Mouse (Mus musculus): ENCODE measurements at regions not wholly inside any gene's neighbourhood (a gene's known extent, or its start where the extent isn't known, plus 50 kb on each side); places are given as distances from the start of the nearest gene placed in this dataset.

- DNase-seq (ENCODE audit: low spot score in 2 of 2), result no peak
Observed at GRCm38 (mm10) chr3:50939602-50940001, 284.6 kb upstream of the Noct start.

DNA sequence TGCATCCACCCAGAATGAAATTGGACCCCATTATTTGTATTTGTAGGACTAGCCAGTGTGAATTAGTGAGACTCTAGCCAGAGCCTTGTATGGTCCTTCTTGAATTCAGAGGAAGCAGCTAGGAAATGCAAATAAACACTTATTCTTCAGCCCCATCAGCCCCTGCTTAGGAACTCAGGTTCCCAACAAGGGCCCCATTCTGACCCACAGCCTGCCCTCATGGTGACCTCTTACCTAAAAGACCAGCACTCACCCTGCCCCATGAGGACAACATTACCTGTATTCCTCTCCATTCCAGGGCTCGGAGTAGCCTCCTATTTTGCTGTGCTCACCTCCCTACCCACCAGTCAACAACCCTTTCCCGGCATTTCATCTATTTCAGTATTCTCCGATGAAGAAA, 283.6 kb upstream of the Noct start:
- DNase-seq (ENCODE audit: low spot score in 2 of 2), result no peak

- peak in 1 of 2 experiments; percentile 7 for DNase-seq (ENCODE audit: low spot score in 2 of 2)
Observed at GRCm38 (mm10) chr3:50953456-50953855, 270.8 kb upstream of the Noct start.

- no peak for DNase-seq (ENCODE audit: low spot score in 2 of 2)
Observed at GRCm38 (mm10) chr3:50970386-50970785, 253.9 kb upstream of the Noct start.

DNA sequence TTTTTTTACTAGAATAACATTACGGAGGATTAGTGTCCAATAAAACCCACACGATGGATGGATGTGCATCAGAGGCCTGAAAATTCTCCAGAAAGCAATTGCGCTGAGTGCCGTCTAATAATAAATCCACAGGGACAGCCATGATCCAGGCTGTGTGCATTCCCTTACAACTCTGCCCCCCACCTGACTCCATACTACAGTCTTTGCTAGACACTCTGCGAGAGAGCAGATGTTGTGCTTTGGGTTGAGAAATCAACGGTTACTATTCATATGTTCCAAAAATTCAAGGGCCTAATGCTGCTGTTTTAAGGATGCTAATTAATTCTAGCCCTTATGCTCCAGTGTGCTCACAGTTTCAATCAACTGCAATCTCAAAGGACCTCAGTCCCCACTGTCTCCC, 251.2 kb upstream of the Noct start:
- no peak for DNase-seq (ENCODE audit: low spot score in 2 of 2)

- no peak for DNase-seq (ENCODE audit: low spot score in 2 of 2)
Observed at GRCm38 (mm10) chr3:50976141-50976780, 248.0 kb upstream of the Noct start.

GRCm38 (mm10) chr3:50976818-50977217, 247.4 kb upstream of the Noct start:
- no peak for DNase-seq (ENCODE audit: low spot score in 2 of 2)

DNA sequence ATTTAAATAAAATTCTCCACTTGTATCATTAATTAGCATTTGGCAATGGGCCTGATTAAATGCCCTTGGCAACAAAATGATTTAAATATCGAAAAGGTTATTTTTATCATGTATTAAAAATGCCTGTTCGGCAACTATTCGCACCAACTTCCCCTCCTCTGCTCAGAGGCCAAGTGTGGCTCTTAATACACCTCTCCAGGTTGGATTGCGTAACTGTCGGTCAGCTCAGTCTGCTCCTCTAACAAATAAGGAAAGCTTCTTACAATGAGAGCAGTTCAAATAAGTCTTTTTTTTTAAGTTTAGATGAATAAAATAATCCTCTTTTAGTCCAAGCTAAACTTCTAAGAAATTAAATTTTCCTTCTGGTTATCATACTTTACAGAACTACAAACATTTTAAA, 245.6 kb upstream of the Noct start:
- no peak for DNase-seq (ENCODE audit: low spot score in 2 of 2)

DNA sequence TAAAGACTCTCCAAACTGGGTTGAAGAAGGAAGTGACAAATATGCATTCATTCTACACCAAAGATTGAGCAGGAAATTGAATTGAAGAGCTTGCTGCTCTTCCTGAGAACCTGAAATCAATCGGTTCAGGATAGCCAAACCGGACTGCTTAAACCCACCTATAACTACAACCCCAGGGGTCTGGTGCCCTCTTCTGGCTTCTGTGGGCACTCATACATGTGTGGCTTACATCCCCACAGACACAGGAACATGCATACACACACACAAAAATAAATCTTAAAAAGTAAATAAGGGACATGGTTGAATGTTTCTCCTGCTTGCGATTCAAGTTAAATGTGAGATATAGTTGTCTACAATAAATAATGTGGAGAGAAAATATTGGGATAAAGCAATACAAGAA, 244.7 kb upstream of the Noct start:
- no peak for DNase-seq (ENCODE audit: low spot score in 2 of 2)

GRCm38 (mm10) chr3:50981751-50982150, 242.5 kb upstream of the Noct start:
- DNase-seq (ENCODE audit: low spot score in 2 of 2), result no peak

DNA sequence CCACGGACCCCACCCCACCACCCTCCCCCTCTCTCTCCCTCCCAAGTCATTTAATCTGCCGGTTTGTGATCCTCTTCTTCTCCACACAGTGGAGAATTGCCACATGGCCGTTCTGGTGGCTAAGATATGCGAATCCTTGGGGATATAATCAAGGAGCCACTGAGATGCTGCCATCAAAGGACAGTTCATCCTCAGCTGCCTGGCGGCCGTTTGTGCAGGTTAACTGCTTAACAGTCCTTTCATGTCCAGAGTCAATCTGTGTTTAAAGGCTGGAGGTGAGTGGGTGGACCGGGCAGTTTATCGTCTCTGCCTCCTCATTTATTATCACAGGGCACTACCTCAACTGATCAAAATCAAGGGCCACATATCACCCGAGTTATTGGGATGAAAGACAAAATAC, 241.6 kb upstream of the Noct start:
- no peak for DNase-seq (ENCODE audit: low spot score in 2 of 2)

- no peak for DNase-seq (ENCODE audit: low spot score in 2 of 2)
Observed at GRCm38 (mm10) chr3:50983126-50983525, 241.1 kb upstream of the Noct start.

GRCm38 (mm10) chr3:50983962-50984765, 240.1 kb upstream of the Noct start:
- no peak for DNase-seq (ENCODE audit: low spot score in 2 of 2)

DNA sequence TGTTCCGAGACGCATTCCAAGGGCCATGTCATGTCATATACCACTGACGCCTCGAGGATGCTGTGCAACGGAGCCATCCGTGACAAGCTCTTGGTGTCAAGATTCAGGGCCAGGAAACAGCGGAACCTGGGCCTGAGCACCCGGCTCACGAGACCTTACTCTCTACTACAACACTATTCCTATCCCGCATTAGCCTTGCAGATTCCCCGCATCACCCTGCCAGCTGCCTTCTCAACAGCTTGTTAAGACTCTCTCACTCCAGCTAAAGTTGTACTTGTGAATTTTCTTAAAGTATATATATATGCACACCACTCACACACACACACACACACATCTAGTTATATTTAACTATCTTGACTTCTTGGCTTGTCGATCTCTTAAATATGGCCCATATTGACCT, 236.4 kb upstream of the Noct start:
- DNase-seq (ENCODE audit: low spot score in 2 of 2), result no peak

DNA sequence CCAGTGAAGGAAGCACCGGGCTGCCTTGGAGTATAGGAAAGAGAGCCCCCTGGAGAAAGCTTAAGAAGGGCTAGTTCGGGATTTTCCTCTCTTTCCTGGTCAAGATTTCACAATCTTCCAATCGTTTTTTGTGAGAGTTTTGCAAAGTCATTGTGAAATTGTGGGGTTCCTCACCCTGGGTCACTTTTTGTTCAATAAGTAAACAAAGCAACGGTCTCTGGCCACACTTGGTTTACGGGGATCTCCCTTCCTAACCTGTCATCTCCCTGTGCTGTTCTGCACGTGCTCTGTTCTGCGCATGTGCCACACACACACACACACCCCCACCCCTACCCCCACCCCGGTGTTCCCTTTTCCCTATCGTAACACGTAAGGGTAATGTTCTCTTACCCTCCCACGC, 233.4 kb upstream of the Noct start:
- DNase-seq (ENCODE audit: low spot score in 2 of 2), result no peak

DNA sequence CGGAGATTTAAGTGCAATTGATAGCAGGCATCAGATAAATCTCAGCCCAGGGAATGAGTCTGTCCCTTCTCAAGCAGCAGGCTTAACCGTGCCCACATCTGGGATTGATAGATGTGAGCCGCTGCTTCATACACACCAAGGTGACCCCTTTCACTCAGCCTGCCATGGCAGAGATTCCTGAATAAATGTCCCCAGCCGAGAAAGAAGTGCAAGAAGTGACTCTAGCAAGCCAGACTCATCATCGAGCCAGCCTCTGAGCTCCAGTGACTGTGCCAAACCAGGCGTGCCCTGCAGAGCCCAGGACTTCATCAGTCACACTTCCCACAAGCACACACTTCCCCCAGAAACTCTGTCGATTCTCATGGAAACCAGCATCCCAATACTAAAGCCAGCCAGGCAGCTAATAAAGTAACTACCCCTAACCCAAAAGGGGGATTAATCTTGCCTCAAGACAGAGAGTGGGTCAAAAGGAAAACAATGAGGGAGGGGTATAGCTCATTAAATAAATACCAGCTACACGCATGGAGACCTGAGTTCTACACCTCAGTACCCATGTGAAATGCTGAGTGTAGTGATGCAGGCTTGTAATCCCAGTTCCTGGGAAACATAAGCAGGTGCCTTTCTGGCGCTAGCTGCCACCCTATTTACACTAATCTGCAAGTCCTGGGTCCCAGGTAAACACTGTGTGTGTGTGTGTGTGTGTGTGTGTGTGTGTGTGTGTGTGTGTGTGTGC, 231.5 kb upstream of the Noct start:
- no peak for DNase-seq (ENCODE audit: low spot score in 2 of 2)

- no peak for DNase-seq (ENCODE audit: low spot score in 2 of 2)
Observed at GRCm38 (mm10) chr3:50999745-51000144, 224.5 kb upstream of the Noct start.

DNA sequence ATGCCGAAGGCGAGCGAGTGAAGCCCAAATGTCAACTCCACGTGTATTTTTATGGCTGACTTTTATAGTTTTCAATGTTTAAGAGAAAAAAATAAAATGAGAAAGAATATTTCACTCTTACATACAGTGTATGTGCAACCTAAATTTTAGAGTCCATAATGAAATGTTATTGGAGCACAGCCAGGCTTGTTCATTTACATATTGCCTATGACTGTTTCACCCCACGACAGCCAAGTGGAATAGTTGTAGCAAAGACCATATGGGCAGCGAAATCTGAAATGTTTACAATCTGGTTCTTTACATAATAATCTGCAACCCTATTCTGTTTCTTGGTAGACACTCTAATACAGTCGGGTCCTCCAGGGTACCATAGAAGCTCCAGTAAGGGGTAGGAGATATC, 223.3 kb upstream of the Noct start:
- no peak for DNase-seq (ENCODE audit: low spot score in 2 of 2)

- no peak for DNase-seq (ENCODE audit: low spot score in 2 of 2)
Observed at GRCm38 (mm10) chr3:51002662-51003061, 221.6 kb upstream of the Noct start.

DNA sequence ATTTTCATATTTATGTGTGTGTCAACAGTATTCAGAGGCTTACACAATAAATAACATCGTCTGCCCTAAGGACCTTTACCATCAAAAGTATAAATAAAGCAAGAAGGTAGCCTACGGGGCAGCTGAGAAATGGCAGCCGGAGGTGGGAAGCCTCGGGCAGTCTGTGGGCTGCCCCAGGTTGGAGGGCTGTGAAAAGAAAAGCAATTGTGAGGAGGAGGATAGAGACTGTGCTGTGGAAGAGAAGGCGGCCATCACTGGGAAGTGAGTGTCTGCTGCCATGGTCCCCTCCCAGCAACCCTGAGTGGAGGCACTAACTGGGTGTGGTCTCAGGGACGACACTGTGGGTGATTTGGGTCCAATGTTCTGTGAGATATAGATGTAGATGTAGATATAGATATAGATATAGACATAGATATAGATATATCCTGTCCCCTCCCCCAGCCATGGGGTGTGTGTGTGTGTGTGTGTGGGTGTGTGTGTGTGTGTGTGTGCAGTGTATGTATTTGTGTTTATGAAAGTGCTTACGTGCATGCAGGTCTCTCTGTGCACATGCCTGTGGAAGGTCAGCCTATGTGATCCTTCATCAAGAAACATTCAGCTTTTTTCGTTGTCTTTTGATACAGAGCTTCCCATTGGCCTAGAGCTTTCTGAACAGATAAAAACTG, 220.6 kb upstream of the Noct start:
- no peak for DNase-seq (ENCODE audit: low spot score in 2 of 2)

DNA sequence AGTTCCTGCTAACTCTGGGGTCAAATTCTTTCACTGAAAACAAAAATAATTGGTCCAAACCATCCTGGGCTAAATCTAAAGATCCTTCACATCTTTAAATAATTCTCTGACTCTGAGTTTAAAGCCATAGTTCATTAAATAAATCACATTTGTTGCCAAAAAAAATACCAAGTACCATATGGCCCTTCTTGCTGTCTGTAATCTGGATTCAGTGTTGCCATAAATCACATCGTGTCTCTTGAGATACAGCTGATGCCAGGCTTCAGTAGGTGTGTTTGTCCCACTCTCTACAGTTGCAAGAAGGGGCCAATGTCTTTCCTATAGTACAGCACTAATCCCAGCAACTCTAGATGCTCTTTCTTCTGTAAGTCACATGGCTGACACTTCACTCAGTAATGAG, 220.0 kb upstream of the Noct start:
- no peak for DNase-seq (ENCODE audit: low spot score in 2 of 2)

DNA sequence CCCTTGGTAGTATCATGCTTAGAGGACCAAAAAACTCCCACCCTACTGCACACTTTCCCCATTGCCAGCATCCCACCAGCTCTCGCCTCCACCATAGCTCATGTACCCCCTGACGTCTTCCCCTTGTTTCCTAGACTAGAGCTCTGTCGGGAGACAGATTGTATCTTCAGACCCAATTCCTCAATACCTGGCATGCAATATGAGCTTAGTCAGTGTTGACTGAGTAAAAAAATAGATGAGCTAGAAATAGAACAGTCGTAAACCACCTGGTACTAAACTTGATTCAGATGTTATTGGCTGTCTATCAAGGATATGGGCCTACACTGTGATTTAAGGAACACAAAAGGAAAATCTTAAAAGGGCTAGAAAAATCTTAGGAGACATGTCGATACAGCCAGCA, 215.1 kb upstream of the Noct start:
- no peak for DNase-seq (ENCODE audit: low spot score in 2 of 2)
